Mouse (Mus musculus): ENCODE data around the gene Lrrtm3.

DNA sequence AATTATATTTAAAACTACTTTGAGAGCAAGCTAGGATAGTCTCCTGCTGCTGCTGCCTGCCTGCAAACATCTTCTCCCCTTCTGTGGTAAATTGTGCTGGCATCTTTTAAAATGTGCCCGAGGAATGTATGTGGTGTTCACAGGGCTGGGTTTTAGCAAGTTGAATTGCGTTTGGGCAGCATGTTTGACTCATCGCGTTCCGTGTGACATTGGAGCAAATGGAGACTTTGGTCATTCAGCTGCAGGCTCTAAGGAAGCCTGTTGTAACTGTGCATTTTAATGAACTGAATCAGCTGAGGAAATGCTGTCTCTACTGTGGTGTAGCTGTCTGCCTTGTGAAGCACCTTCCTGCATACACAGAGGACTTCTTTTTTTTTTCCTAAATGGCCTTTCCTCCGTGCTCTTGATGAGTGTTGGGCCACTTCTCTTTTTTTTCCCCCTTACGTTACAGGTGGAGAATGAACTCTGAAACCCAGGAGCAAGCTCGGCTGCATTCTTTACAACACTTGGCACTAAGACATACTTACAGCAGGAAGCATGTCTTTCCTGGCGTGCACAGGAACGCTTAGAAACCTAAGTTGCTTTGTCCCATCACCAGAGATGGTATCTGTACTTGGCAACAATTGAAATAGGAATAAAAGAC is 13.5 kb downstream of the Lrrtm3 start:
- no peak for TF ChIP-seq CTCF (IDR thresholded peaks at IDR 0.05; ENCODE audit: control insufficient read depth, insufficient read depth, insufficient replicate concordance, low read depth, low read length)
- TF ChIP-seq POLR2A (IDR thresholded peaks at IDR 0.05; ENCODE audit: control insufficient read depth, low read depth, low read length): no peak
